In genomic region chr17:53567346-53568101, GRCm38 (mm10) we compare ENCODE assay signal across 9 mouse cellular contexts. TPM values are rescaled to one million over a fixed set of nuclear protein-coding genes. Genes with fewer than 3 reads are reported as not detected.
DNase-seq lines count a peak whose midpoint lies in the region; ATAC-seq and TF ChIP-seq lines count a peak whose summit lies in the region.
"Had no signal": no experiment of that assay in that cellular context is flagged by ENCODE, and none has a peak within 500 bp of the region (broad histone marks: within the 10 kb centered on the region; RNA-seq: fewer than 3 reads in every experiment).

No protein-coding gene starts in this region.

- peak overlapping the region; percentile 93 for H3K27ac ChIP-seq in forebrain, embryonic 15.5 days (replicated peaks)
- peak overlapping the region; percentile 98 for H3K27ac ChIP-seq in hindbrain, embryonic 13.5 days
- H3K27ac ChIP-seq in small intestine, adult 2 months (ENCODE audit: insufficient read depth, low read depth, low read length), result peak overlapping the region; percentile 89

- peak overlapping the region; percentile 68 for H3K9ac ChIP-seq in forebrain, embryonic 15.5 days (replicated peaks)
- peak overlapping the region; percentile 95 for H3K9ac ChIP-seq in hindbrain, embryonic 13.5 days

- no peaks in the 10 kb centered on the region for H3K9me3 ChIP-seq in forebrain, embryonic 15.5 days
- H3K9me3 ChIP-seq in hindbrain, embryonic 13.5 days, result no peaks in the 10 kb centered on the region

- no peaks in the 10 kb centered on the region for H3K36me3 ChIP-seq in forebrain, embryonic 15.5 days
- H3K36me3 ChIP-seq in hindbrain, embryonic 13.5 days, result no peaks in the 10 kb centered on the region
- H3K36me3 ChIP-seq in small intestine, adult 2 months (ENCODE audit: control insufficient read depth, insufficient read depth, low read length), result no peaks in the 10 kb centered on the region

- WGBS in forebrain, embryonic 15.5 days, result under 1% methylated on average over 62 of the region's 67 CpGs
- under 1% methylated on average over 48 of the region's 67 CpGs for WGBS in hindbrain, embryonic 13.5 days
- under 1% methylated on average over 61 of the region's 67 CpGs for WGBS in small intestine, adult 2 months

- no peak for TF ChIP-seq POLR2A in small intestine, adult 2 months (IDR thresholded peaks at IDR 0.05; ENCODE audit: low read depth, low read length)

- no peak for TF ChIP-seq CTCF in small intestine, adult 2 months (IDR thresholded peaks at IDR 0.05; ENCODE audit: extremely low read depth, insufficient read length, insufficient replicate concordance, low read depth, low read length)

- H3K4me2 ChIP-seq in forebrain, embryonic 15.5 days (replicated peaks), result peak overlapping the region; percentile 91
- peak overlapping the region; percentile 78 for H3K4me2 ChIP-seq in hindbrain, embryonic 13.5 days

- ATAC-seq in forebrain, embryonic 15.5 days (replicated peaks), result peak; percentile 75
- ATAC-seq in hindbrain, embryonic 13.5 days (ENCODE audit: low FRiP score), result peak; percentile 71

- peak overlapping the region; percentile 61 for H3K4me3 ChIP-seq in forebrain, embryonic 15.5 days
- H3K4me3 ChIP-seq in hindbrain, embryonic 13.5 days, result peak overlapping the region; percentile 87
- peak overlapping the region; percentile 99 for H3K4me3 ChIP-seq in small intestine, adult 2 months (ENCODE audit: low read depth, low read length)

- DNase-seq in NIH3T3 (ENCODE audit: low read depth), result peak; percentile 74
- peak; percentile 78 for DNase-seq in cerebellum, adult 11-12 months
- peak; percentile 46 to 47 for DNase-seq in left cerebral cortex, postnatal 36 days (ENCODE audit: low spot score in 2 of 2)
- peak; percentile 47 for DNase-seq in mesoderm, embryonic 11.5 days (ENCODE audit: low read depth, low spot score)
- DNase-seq in yolk sac, embryonic 10.5 days (ENCODE audit: low spot score), result peak; percentile 67

- no peaks in the 10 kb centered on the region for H3K27me3 ChIP-seq in forebrain, embryonic 15.5 days
- no peaks in the 10 kb centered on the region for H3K27me3 ChIP-seq in hindbrain, embryonic 13.5 days
- H3K27me3 ChIP-seq in small intestine, adult 2 months (ENCODE audit: control insufficient read depth, insufficient read depth, low read length), result no peaks in the 10 kb centered on the region

- H3K4me1 ChIP-seq in forebrain, embryonic 15.5 days, result peaks cover 34% of the 10 kb centered on the region
- H3K4me1 ChIP-seq in hindbrain, embryonic 13.5 days (replicated peaks), result peaks cover 34% of the 10 kb centered on the region
- H3K4me1 ChIP-seq in small intestine, adult 2 months (ENCODE audit: control insufficient read depth, insufficient read depth, insufficient read length, low read length), result peaks cover 12% of the 10 kb centered on the region

- intact Hi-C loops in left cerebral cortex, postnatal 36 days (cut with DNase I), result loop anchor here (2.0 kb wide), 1 partner anchor 19 kb away; no protein-coding TSS in a partner anchor

RNA-seq across cellular contexts. Expression of gene Kat2b, which starts 0.9 kb away (rescaled TPM):
- 6.3 and 6.5 TPM in 2 replicates for polyA plus RNA-seq in forebrain, embryonic 15.5 days (2015; fragmentation: Nextera tagmentation; extraction: Ambion mirVana)
- 8.5 and 8.9 TPM in 2 replicates for polyA plus RNA-seq in hindbrain, embryonic 13.5 days (2015; fragmentation: Nextera tagmentation; extraction: Ambion mirVana)
- 10 to 100 TPM; 10.5 to 16.1 TPM for total RNA-seq in left cerebral cortex, postnatal 36 days (2021)
- 4.4 and 8.5 TPM in 2 replicates for polyA plus RNA-seq in small intestine, adult 2 months (2012; rRNA removed)

RNA-seq across cellular contexts. Expression of gene Pp2d1, which starts 28.3 kb away (rescaled TPM):
- 0.23 and 0.73 TPM in 2 replicates for polyA plus RNA-seq in forebrain, embryonic 15.5 days (2015; fragmentation: Nextera tagmentation; extraction: Ambion mirVana)
- polyA plus RNA-seq in hindbrain, embryonic 13.5 days (2015; fragmentation: Nextera tagmentation; extraction: Ambion mirVana), result 0.39 and 0.43 TPM in 2 replicates
- not detected for total RNA-seq in left cerebral cortex, postnatal 36 days (2021)
- not detected in 2 replicates for polyA plus RNA-seq in small intestine, adult 2 months (2012; rRNA removed)
- total RNA-seq: layer of hippocampus, adult 18-20 months had no signal

Comparison
In these comparisons a context has a peak if more than half of its experiments do, and no peak if none do; other contexts are left out.
1. Peak in every context shown above with its lines: DNase-seq, ATAC-seq, H3K4me3 ChIP-seq and H3K27ac ChIP-seq.